Mouse (Mus musculus) MEL (cell line): ENCODE measurements around the gene Stk19.

Experiments
- CTCF ChIP-seq, 3 experiments: IDR thresholded peaks in 2 of 3; conservative IDR thresholded peaks in 1 of 3; 2 replicates each; pipeline ENCODE4 v1.5.1; 2011 to 2012; ENCODE audit warnings: low read length in 3 of 3, low read depth in 2 of 3, mild to moderate bottlenecking in 2 of 3, improper control_type of control experiment in 1 of 3, inconsistent platforms in 1 of 3, mixed read lengths in 1 of 3, moderate library complexity in 1 of 3; ENCODE audit not compliant: control insufficient read depth in 1 of 3, insufficient read depth in 1 of 3, poor library complexity in 1 of 3, severe bottlenecking in 1 of 3
- EP300 ChIP-seq, 2 experiments: IDR thresholded peaks; 2 replicates each; pipeline ENCODE4 v1.6.1; 2011; ENCODE audit warnings: improper control_type of control experiment in 2 of 2, low read length in 2 of 2, low read depth in 1 of 2, mild to moderate bottlenecking in 1 of 2
- JUND ChIP-seq: IDR thresholded peaks from 2 replicates; pipeline ENCODE4 v1.6.1; 2011; ENCODE audit warnings: low read depth, mild to moderate bottlenecking, improper control_type of control experiment, low read length
- MXI1 ChIP-seq: IDR thresholded peaks from 2 replicates; pipeline ENCODE4 v1.6.1; 2011; ENCODE audit warnings: mild to moderate bottlenecking, low read depth, low read length, improper control_type of control experiment
- MYC ChIP-seq: IDR thresholded peaks from 2 replicates; pipeline ENCODE4 v1.6.1; 2011; ENCODE audit warnings: low read depth, mild to moderate bottlenecking, low read length, improper control_type of control experiment, moderate library complexity
- NRF1 ChIP-seq: IDR thresholded peaks from 2 replicates; pipeline ENCODE4 v1.6.1; 2014; ENCODE audit warnings: low read depth, mild to moderate bottlenecking, inconsistent platforms, low read length, improper control_type of control experiment, moderate library complexity; ENCODE audit not compliant: poor library complexity, insufficient read depth, severe bottlenecking
- POLR2A ChIP-seq, 2 experiments: IDR thresholded peaks; 2 replicates each; pipeline ENCODE4 v1.6.1; 2011 to 2012; ENCODE audit warnings: low read length in 2 of 2, mild to moderate bottlenecking in 2 of 2, control low read depth in 1 of 2, improper control_type of control experiment in 1 of 2, low read depth in 1 of 2, moderate library complexity in 1 of 2; ENCODE audit not compliant: control insufficient read depth in 1 of 2, insufficient read depth in 1 of 2, poor library complexity in 1 of 2
- POLR2AphosphoS2 ChIP-seq: IDR thresholded peaks from 2 replicates; pipeline ENCODE4 v1.6.1; 2011; ENCODE audit warnings: low read length, improper control_type of control experiment
- TAL1 ChIP-seq: IDR thresholded peaks from 2 replicates; pipeline ENCODE4 v1.6.1; 2012; ENCODE audit warnings: mild to moderate bottlenecking, inconsistent platforms, low read length, moderate library complexity, mixed read lengths
- TBP ChIP-seq: IDR thresholded peaks from 2 replicates; pipeline ENCODE4 v1.8.0; 2011; ENCODE audit warnings: low read depth, low read length, improper control_type of control experiment
- TCF12 ChIP-seq: IDR thresholded peaks from 2 replicates; pipeline ENCODE4 v1.6.1; 2014; ENCODE audit warnings: low read depth, mild to moderate bottlenecking, inconsistent platforms, low read length, improper control_type of control experiment, moderate library complexity
- USF1 ChIP-seq: IDR thresholded peaks from 2 replicates; pipeline ENCODE4 v1.6.1; 2014; ENCODE audit warnings: low read depth, mild to moderate bottlenecking, inconsistent platforms, low read length, improper control_type of control experiment, moderate library complexity
- ZC3H11A ChIP-seq: IDR thresholded peaks from 2 replicates; pipeline ENCODE4 v1.6.1; 2012; ENCODE audit warnings: low read depth, mild to moderate bottlenecking, inconsistent platforms, low read length, improper control_type of control experiment
- ZNF384 ChIP-seq: IDR thresholded peaks from 2 replicates; pipeline ENCODE4 v1.6.1; 2012; ENCODE audit warnings: low read depth, mild to moderate bottlenecking, inconsistent platforms, low read length, improper control_type of control experiment

- TF ChIP-seq POLR2AphosphoS2 (no peak), CTCF (IDR thresholded peaks at IDR 0.05 in 2 of 3, conservative IDR thresholded peaks at IDR 0.05 in 1 of 3; ENCODE audit: control insufficient read depth in 1 of 3, insufficient read depth in 1 of 3, low read depth in 2 of 3, low read length in 3 of 3, poor library complexity in 1 of 3, severe bottlenecking in 1 of 3) (no peak), POLR2A (IDR thresholded peaks at IDR 0.05; ENCODE audit: control insufficient read depth in 1 of 2, insufficient read depth in 1 of 2, low read depth in 1 of 2, low read length in 2 of 2, poor library complexity in 1 of 2) (no peak), TAL1 (no peak), TBP (no peak), ZNF384 (no peak), ZC3H11A (no peak), NRF1 (no peak), JUND (no peak), TCF12 (no peak), USF1 (no peak), MYC (no peak), MXI1 (no peak), EP300 (IDR thresholded peaks at IDR 0.05; ENCODE audit: low read depth in 1 of 2, low read length in 2 of 2) (no peak)
These were observed 37.7 kb downstream of the Stk19 start for GRCm38 (mm10) chr17:34798866-34799530.
